Mouse (Mus musculus): ENCODE data around the gene Pcare.

Gene Pcare

DNA sequence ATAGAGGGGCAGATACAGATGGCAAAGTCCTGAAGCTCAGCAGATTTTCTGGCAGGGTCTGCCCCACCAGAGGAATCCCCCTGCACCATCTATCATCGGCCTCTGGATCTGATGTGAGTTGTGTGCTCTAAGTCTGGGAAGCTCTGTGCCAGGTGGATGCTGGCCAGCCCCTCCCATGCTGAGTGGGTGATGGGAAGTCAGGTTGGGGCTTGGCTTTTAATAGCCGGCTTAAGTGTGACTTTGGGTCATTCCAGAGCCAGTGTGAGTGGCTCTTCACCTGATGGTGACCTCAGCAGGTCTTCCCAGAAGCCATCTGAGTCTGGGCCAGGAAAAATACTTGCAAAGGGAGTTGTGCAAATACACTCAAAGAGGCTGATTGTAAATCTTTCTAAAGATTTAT is 22.0 kb downstream of the Pcare start:
- in situ Hi-C loops (cut with MboI, MseI), result no loop called here

- in situ Hi-C loops (cut with MboI, MseI), result no loop called here
These were observed 31.7 kb downstream of the Pcare start for GRCm38 (mm10) chr17:71721019-71721418.

- in situ Hi-C loops (cut with MboI, MseI), result no loop called here
These were observed 32.3 kb downstream of the Pcare start for GRCm38 (mm10) chr17:71720434-71720833.

GRCm38 (mm10) chr17:71717881-71718625 is 34.6 kb downstream of the Pcare start:
- in situ Hi-C loops (cut with MboI, MseI), result no loop called here

GRCm38 (mm10) chr17:71715034-71715433 is 37.7 kb downstream of the Pcare start:
- in situ Hi-C loops (cut with MboI, MseI), result no loop called here

GRCm38 (mm10) chr17:71712279-71712678 is 40.4 kb downstream of the Pcare start:
- in situ Hi-C loops (cut with MboI, MseI), result no loop called here

GRCm38 (mm10) chr17:71707715-71708114 is 45.0 kb downstream of the Pcare start:
- in situ Hi-C loops (cut with MboI, MseI), result no loop called here

GRCm38 (mm10) chr17:71705550-71706480 is 46.9 kb downstream of the Pcare start:
- in situ Hi-C loops (cut with MboI, MseI), result no loop called here

- in situ Hi-C loops (cut with MboI, MseI), result no loop called here
These were observed 47.6 kb downstream of the Pcare start for GRCm38 (mm10) chr17:71705113-71705512.

DNA sequence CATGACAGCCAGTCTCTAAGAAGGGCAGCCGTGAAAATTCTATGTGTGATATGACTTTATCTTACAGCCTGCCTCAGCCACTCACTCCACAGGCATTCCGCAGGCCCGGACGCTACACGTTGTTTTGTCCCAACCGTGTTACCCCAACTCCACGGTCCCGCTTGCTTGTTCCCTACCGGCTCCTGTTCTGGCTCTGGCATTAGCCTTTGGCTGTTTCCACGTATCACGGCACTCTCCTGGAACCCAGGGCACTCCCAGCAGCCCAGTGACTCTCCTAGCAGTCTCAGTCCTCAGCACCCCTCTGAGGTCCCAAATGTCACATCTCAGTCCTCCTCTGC is 54.1 kb downstream of the Pcare start:
- in situ Hi-C loops (cut with MboI, MseI), result no loop called here

GRCm38 (mm10) chr17:71697896-71698618 is 54.6 kb downstream of the Pcare start:
- in situ Hi-C loops (cut with MboI, MseI), result no loop called here

DNA sequence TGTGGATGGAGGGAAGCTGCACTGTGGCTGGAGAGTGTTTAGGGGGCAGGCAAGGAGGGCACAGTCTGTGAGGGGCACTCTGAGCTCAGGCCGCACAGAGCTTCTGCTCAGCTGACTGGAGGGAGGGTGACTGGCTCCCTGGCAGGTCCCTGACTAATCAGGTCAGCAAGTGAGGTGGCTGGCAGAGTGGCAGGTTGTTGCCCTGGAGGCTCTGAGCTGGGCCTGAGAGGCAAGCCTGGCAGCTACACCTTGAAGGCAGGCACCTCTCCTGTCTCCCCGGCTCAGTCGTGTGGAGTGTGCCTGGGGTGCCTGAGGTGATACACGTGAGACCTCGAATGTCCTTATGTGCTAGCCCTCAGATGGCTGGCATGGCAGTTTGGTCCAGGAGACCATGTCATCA is 56.3 kb downstream of the Pcare start:
- in situ Hi-C loops (cut with MboI, MseI), result no loop called here

GRCm38 (mm10) chr17:71695716-71696315 is 56.9 kb downstream of the Pcare start:
- in situ Hi-C loops (cut with MboI, MseI), result no loop called here

GRCm38 (mm10) chr17:71695151-71695550 is 57.5 kb downstream of the Pcare start:
- in situ Hi-C loops (cut with MboI, MseI), result no loop called here

DNA sequence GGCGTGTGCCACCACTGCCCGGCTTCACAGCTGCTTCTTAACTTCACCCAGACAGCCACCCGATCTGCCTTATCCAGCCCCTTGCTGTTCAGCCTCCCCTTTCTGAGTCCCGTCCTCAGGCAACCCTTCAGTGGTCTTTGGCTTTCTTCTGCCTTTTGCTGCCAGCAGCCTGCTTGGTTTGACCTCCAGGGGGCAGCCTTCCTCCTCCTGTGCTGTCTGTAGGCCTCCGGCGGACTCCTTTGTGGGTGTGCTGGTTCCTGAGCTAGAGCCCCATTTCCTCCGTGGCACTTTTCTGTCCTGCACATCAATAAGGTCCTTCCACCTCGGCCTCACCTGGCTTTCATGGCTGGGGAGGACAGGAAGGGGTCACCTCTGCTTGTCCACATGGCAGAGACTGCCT is 58.9 kb downstream of the Pcare start:
- in situ Hi-C loops (cut with MboI, MseI), result no loop called here
